Mouse (Mus musculus) layer of hippocampus, adult 2 months (tissue): ENCODE measurements around the gene Tbca. TPM values are rescaled to one million over a fixed set of nuclear protein-coding genes. Genes with fewer than 3 reads are reported as not detected.

Source experiments
- DNase-seq, 2 experiments: peaks; one replicate each; pipeline ENCODE4 v3.0.0; 2022; ENCODE audit warnings: low spot score in 2 of 2
- H3K27ac ChIP-seq: fragments of 200-600 bp; 2 replicates; pipeline ENCODE4 v1.8.1; 2022
- H3K4me3 ChIP-seq: fragments of 200-600 bp; 2 replicates; pipeline ENCODE4 v1.8.1; 2022; ENCODE audit warnings: mild to moderate bottlenecking
- CTCF ChIP-seq: fragments of 200-600 bp; conservative IDR thresholded peaks from 2 replicates; pipeline ENCODE4 v1.8.1; 2022; ENCODE audit warnings: antibody characterized with exemption, mild to moderate bottlenecking, moderate library complexity
- total RNA-seq, 2 experiments: library from RNA; stranded (reverse); gene quantifications; 2 replicates each; pipeline ENCODE4 v1.2.3; 2021

Tbca gene
- total RNA-seq, 2 experiments from 2014 or later: 126 to 150 TPM

- DNase-seq: no peak
- Histone ChIP-seq H3K27ac (no peak overlapping the region), H3K4me3 (no peak overlapping the region)
- TF ChIP-seq CTCF: no peak
These were observed 87.8 kb downstream of the Tbca start for GRCm38 (mm10) chr13:94876286-94877210.

GRCm38 (mm10) chr13:94877211-94877590 is 88.5 kb downstream of the Tbca start:
- no peak for DNase-seq
- Histone ChIP-seq H3K4me3 (no peak overlapping the region), H3K27ac (no peak overlapping the region)
- no peak for TF ChIP-seq CTCF

GRCm38 (mm10) chr13:94877991-94878745 is 89.5 kb downstream of the Tbca start:
- TF ChIP-seq CTCF: no peak
- no peak overlapping the region for H3K4me3 ChIP-seq
- DNase-seq: no peak
- no peak overlapping the region for H3K27ac ChIP-seq

- DNase-seq: no peak
- H3K27ac ChIP-seq: no peak overlapping the region
- H3K4me3 ChIP-seq: no peak overlapping the region
- TF ChIP-seq CTCF: no peak
These were observed 92.5 kb downstream of the Tbca start for GRCm38 (mm10) chr13:94881201-94881600.

- H3K27ac ChIP-seq: no peak overlapping the region
- no peak for DNase-seq
- TF ChIP-seq CTCF: no peak
- H3K4me3 ChIP-seq: no peak overlapping the region
These were observed 93.5 kb downstream of the Tbca start for GRCm38 (mm10) chr13:94882221-94882620.

- DNase-seq: no peak
- no peak for TF ChIP-seq CTCF
- H3K4me3 ChIP-seq: peak overlapping the region; percentile 23; the same call in 1 of the 2 replicates
- H3K27ac ChIP-seq: no peak overlapping the region
These were observed 94.0 kb downstream of the Tbca start for GRCm38 (mm10) chr13:94882711-94883145.

GRCm38 (mm10) chr13:94883163-94883965 is 94.7 kb downstream of the Tbca start:
- TF ChIP-seq CTCF: 0 out of 2 replicates have a peak, but pooled peaks have one; percentile 2
- no peak overlapping the region for H3K27ac ChIP-seq
- H3K4me3 ChIP-seq: peak overlapping the region; percentile 23; the same call in 1 of the 2 replicates

GRCm38 (mm10) chr13:94883966-94884960 is 95.6 kb downstream of the Tbca start:
- no peak overlapping the region for H3K4me3 ChIP-seq
- no peak overlapping the region for H3K27ac ChIP-seq
- TF ChIP-seq CTCF: no peak
- no peak for DNase-seq

More at GRCm38 (mm10) chr13:94883163-94883965, 94.7 kb downstream of the Tbca start:
- DNase-seq: no peak

- DNase-seq: no peak
- no peak overlapping the region for H3K27ac ChIP-seq
- H3K4me3 ChIP-seq: no peak overlapping the region
- TF ChIP-seq CTCF: no peak
These were observed 96.9 kb downstream of the Tbca start for GRCm38 (mm10) chr13:94885291-94886235.

Other genes starting within 250 kb of the Tbca start
- gene Otp, start 86.7 kb downstream of the Tbca start, total RNA-seq: not detected
- gene Wdr41, start 187.4 kb downstream of the Tbca start, total RNA-seq: 10 to 100 TPM; 22.8 to 23.2 TPM